Mouse (Mus musculus) heart, adult 18-20 months (tissue): ENCODE measurements around the gene Fam171a2. TPM values are rescaled to one million over a fixed set of nuclear protein-coding genes. Genes with fewer than 3 reads are reported as not detected.
A peak's percentile ranks its signal among the peaks of the same experiment; 100 is the strongest.
"Not testable (repeated sequence)": the region's sequence is repeated elsewhere in the genome, so short reads cannot be mapped to it uniquely, and the experiment has no call there.

Source experiments
- DNase-seq, 2 experiments: peaks; one replicate each; pipeline ENCODE4 v3.0.0; 2021 to 2022; ENCODE audit warnings: mixed read lengths in 1 of 2
- total RNA-seq, 2 experiments: library from RNA; stranded (reverse); gene quantifications; 2 replicates each; pipeline ENCODE4 v1.2.3; 2021

Gene Fam171a2
- total RNA-seq, 2 experiments from 2014 or later, result 3.4 to 4.8 TPM

DNA sequence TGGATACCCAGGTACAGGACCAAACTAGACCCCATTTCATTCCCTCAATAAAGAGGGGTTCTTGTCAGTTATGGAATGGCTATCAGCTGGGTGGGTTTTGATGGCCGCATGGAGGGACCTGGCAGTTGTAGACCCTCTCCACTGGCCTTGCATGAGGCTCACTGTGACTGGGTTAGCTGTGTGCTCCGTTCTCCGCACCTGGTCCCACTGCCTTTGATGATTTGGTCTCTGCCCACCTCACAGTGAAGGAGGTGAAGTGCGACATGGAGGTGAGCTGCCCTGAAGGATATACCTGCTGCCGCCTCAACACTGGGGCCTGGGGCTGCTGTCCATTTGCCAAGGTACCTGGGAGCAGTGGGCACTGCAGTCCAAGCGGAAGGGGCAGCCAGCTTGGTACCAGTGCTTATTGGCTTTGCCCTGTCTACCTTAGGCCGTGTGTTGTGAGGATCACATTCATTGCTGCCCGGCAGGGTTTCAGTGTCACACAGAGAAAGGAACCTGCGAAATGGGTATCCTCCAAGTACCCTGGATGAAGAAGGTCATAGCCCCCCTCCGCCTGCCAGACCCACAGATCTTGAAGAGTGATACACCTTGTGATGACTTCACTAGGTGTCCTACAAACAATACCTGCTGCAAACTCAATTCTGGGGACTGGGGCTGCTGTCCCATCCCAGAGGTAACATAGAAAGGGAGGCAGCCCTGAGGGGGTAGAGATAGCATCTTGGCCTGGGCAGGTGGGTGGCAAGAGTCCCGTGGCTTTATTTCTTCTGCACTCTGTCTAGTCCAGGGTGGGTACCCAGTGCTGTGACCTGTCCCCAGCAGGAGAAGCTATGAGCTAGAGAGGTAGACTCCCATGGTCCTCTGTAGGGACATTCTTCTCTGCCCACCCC lies 12.4 kb downstream of the Fam171a2 start:
- DNase-seq, result no peak

- DNase-seq, result peak; percentile 85 to 93
Observed at GRCm38 (mm10) chr11:102434406-102434805, 13.1 kb downstream of the Fam171a2 start.

DNA sequence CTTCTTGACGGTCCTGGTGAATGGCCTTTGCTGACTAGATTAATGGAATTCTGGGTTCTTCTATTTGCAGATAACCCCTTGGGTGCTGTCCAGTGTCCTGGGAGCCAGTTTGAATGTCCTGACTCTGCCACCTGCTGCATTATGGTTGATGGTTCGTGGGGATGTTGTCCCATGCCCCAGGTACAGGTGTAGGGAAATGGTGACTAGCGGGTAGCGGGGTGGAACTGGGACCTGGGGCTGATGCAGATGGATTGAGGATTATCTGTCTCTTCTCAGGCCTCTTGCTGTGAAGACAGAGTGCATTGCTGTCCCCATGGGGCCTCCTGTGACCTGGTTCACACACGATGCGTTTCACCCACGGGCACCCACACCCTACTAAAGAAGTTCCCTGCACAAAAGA lies 13.6 kb downstream of the Fam171a2 start:
- peak in 1 of 2 experiments; percentile 23 for DNase-seq

- peak; percentile 84 to 92 for DNase-seq
Observed at GRCm38 (mm10) chr11:102432896-102433295, 14.6 kb downstream of the Fam171a2 start.

DNA sequence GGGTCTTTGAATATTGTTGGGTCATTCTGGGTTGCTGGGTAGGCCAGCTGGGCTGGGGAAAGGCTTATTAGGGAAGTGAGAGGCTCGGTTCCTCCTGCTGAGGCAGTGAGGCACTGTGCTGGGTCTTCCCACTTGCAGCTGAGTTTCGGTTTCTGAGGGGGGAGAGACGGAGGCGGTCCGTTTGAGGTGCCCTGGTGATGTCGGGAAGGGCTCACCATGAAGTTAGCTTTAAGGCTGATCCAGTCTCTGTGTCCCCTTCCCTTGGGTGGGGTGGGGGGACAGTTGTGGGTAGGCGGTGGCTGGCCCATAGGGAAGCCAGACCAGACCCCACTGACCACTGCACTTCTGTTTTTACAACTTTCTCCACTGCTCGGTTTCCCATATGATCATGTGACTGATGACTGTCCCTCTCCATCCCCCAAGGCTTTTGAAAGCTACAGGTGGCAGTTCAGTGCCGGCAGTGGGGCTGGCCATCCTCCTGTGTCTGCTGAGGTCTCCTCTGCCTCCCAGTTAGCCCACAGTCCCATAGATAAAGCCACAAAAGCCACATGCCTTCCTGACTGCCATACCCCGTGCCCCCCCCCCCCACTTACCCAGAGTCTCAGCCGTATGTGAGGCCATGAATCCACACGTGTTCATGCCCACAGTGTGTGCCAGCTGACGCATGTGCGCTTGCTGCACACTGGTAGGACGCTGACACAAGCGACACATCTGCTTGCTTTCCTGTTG lies 15.2 kb downstream of the Fam171a2 start:
- peak; percentile 50 to 76 for DNase-seq

GRCm38 (mm10) chr11:102431728-102432114 lies 15.8 kb downstream of the Fam171a2 start:
- peak in 1 of 2 experiments; percentile 27 for DNase-seq

GRCm38 (mm10) chr11:102431018-102431645 lies 16.4 kb downstream of the Fam171a2 start:
- DNase-seq, result peak; percentile 87 to 92

- peak; percentile 92 to 98 for DNase-seq
Observed at GRCm38 (mm10) chr11:102430121-102431017, 17.1 kb downstream of the Fam171a2 start, which contains the start of gene Grn. TSS of gene Grn (plus strand) at chr11:102430315.

- no peak for DNase-seq
Observed at GRCm38 (mm10) chr11:102429551-102429950, 17.9 kb downstream of the Fam171a2 start.

- peak in 1 of 2 experiments; percentile 47 for DNase-seq
Observed at GRCm38 (mm10) chr11:102428981-102429540, 18.4 kb downstream of the Fam171a2 start.

GRCm38 (mm10) chr11:102425555-102426316 lies 21.7 kb downstream of the Fam171a2 start:
- DNase-seq, result no peak

DNA sequence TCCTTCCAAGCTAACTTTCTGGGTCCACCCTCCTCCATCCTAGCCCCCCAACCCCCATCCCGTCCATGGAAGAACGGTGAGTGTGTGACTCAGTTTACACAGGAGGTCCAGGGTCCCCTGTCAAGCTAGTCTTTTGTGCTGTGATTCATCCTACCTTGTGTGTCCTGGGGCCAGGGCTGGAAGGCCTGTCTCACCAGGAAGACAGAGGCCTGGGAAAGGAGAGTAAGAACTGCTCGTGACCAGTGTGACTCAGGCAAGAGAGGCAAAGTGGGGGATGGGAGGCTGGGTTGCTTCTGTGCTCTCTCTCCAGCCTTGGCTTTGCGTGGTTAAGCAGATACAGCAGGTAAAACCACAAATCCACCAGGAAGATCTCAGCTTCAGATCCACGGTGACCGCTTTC lies 22.8 kb downstream of the Fam171a2 start:
- DNase-seq, result no peak

DNA sequence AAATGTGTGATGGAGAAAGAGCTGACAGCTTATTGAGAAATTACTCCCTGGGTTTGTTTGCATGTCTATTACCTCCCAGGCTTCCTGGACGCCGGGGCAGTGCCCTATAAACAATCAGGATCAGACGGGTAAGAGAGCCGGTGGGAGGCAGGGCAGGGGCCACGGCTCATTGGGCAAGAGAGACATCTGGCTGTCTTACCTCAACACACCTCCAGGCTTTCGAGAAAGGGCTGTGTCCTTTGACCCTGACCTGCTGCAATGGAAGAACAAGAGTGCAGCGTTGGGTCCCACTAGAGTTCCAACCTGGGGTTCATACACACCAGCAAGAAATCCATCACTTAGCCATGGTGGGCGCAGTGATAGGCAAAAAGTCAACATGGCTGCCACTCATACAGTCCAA lies 25.9 kb downstream of the Fam171a2 start:
- no peak for DNase-seq

DNA sequence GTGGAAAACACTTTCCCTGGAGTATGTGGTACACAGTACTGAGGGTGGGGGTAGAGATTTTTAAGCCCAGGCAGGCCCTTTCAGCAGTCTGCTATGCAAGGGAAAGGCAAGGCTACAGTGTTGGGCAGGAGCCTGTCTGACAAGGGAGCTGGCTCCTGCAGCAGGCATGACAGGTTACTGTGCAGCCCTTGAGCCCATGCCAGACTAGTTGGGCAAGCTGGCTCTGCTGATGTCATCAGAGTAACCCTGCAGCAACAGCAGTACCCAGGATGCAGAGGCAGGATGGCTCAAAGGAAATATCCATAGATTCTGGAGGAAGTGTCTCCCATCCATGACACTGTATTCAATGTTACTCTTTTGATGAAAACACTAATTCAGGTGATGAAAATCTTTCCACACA lies 28.6 kb downstream of the Fam171a2 start:
- no peak for DNase-seq

- DNase-seq, result no peak
Observed at GRCm38 (mm10) chr11:102417160-102417559, 30.3 kb downstream of the Fam171a2 start.

DNA sequence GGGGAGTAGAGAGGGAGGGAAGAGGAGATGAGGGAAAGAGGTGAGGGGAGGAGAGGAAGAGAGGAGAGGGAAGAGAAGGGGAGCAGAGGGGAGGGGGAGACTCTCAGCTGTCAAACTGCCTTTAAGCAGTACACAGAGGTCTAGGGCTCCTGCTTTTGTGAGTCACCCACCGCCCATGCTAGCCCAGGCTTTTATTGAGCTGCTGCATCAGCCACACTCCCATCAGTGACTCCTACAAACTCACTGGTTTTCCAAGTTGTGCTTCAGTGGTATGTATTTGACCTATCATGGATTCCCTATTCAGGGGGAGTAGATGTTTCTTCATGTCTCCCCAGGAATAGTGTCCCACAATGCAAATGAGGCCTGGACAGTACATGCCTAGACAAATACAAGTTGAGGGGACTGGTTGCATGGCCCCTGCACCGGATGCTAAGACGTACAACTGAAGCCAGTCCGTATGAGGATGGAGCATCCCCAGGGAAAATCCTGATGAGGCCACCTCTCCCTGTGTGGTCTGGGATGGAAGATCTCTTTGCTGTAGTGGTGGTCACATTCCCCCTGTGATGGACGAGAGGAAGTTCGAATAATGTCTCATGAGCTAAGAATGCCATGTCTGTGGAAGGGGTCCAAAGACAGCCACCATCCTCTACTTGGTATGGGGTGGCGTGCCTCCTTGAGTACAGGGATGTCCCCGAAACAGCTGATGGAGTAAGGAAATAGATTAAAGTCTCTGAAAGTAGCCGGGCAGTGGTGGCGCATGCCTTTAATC lies 32.3 kb downstream of the Fam171a2 start:
- no peak for DNase-seq

- no peak for DNase-seq
Observed at GRCm38 (mm10) chr11:102413059-102413458, 34.4 kb downstream of the Fam171a2 start.

DNA sequence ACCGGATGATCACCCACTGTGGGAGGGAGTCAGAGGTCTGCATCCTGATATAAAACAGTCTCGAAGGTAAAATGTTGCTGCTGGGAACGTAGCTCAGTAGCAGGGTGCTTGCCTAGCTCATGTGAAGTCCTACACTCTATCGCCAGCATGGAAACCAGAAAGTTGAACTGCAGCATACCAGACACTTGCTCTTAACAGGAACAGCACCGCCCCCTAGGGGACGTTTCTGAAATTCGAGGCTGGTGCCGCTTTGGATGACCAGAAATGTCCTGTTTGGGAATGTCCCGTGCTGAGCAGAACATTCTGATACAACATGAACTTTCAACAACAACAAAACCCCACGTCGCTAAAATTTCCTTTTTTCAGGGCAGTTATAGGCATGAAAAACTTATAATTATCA lies 35.8 kb downstream of the Fam171a2 start:
- peak; percentile 92 to 96 for DNase-seq

DNA sequence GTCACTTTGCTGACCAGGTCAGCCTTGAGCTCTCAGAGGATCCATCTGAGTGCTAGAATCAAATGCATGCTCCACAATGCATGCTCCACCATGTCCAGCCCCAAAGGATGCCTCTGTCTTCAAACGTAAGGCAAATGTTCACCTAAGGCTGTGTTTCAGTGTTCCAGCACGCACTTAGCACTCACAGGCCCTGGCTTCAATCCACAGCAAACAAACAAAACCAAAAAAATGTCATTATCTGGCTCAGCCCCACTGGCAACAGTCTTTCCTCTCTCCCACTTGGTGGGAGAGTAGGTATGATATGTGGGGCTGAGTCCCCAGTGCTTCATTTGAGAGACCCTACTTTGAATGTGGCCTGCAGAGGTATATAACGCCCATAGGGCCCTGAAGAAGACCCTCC lies 36.4 kb downstream of the Fam171a2 start:
- no peak for DNase-seq

DNA sequence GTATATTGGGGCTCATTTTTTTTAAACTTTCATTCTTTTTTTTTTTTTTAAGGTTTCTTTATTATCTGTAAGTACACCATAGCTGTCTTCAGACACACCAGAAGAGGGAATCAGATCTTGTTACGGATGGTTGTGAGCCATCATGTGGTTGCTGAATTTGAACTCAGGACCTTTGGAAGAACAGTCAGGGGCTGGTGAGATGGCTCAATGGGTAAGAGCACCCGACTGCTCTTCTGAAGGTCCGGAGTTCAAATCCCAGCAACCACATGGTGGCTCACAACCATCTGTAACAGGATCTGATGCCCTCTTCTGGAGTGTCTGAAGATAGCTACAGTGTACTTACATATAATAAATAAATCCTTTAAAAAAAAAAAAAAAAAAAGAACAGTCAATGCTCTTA lies 37.1 kb downstream of the Fam171a2 start:
- DNase-seq, result not testable (repeated sequence)
